Comparison of ENCODE assay signal across 21 mouse cellular contexts in genomic region chr6:136199814-136200213, GRCm38 (mm10). TPM values are rescaled to one million over a fixed set of nuclear protein-coding genes. Genes with fewer than 3 reads are reported as not detected.
"Had no signal": no experiment of that assay in that cellular context is flagged by ENCODE, and none has a peak within 500 bp of the region (broad histone marks: within the 10 kb centered on the region; RNA-seq: fewer than 3 reads in every experiment).

No protein-coding gene starts in this region.

- DNase-seq: left cerebral cortex, postnatal 4 days; liver; liver, embryonic 13.5 days; liver, postnatal 0 days; lung, adult 18-20 months; lung, adult 2 months; lung, embryonic 14.5 days; lung, postnatal 10 days; lung, postnatal 14 days; lung, postnatal 36 days; lung, postnatal 4 days; midbrain, embryonic 14.5 days had no signal

- ATAC-seq: liver, embryonic 12.5 days; liver, postnatal 0 days; lung, postnatal 0 days; midbrain, embryonic 13.5 days; midbrain, embryonic 15.5 days; midbrain, embryonic 16.5 days had no signal

RNA-seq across cellular contexts. Expression of gene Grin2b, which starts 26.5 kb away (rescaled TPM):
- polyA plus RNA-seq: liver, embryonic 15.5 days; liver, embryonic 16.5 days; macrophage; myocyte had no signal
